Mouse (Mus musculus) intestine, postnatal 0 days (tissue): ENCODE measurements at regions not wholly inside any gene's neighbourhood (a gene's known extent, or its start where the extent isn't known, plus 50 kb on each side); places are given as distances from the start of the nearest gene placed in this dataset.

ENCODE experiments used
- ATAC-seq: fragments of 200-750 bp; cut with Nextera tagmentation; 2 replicates; pipeline ENCODE4 v1.8.0; 2017; ENCODE audit warnings: mild to moderate bottlenecking, moderate TSS enrichment, moderate library complexity
- H3K27ac ChIP-seq: fragments of 300-500 bp; sonication (generic); 2 replicates; pipeline ENCODE4 v1.5.1; 2014; ENCODE audit warnings: mild to moderate bottlenecking, low read depth, low read length, moderate library complexity
- H3K27me3 ChIP-seq: fragments of 300-500 bp; sonication (generic); replicated peaks from 2 replicates; pipeline ENCODE4 v1.6.1; 2014; ENCODE audit warnings: low read length, mixed read lengths; ENCODE audit not compliant: control insufficient read depth, insufficient read depth
- H3K36me3 ChIP-seq: fragments of 300-500 bp; sonication (generic); 2 replicates; pipeline ENCODE4 v1.6.1; 2014; ENCODE audit warnings: mild to moderate bottlenecking, moderate library complexity; ENCODE audit not compliant: control insufficient read depth, insufficient read depth
- H3K4me1 ChIP-seq: fragments of 300-500 bp; sonication (generic); replicated peaks from 2 replicates; pipeline ENCODE4 v1.6.1; 2014; ENCODE audit warnings: antibody characterized with exemption, low read length, mixed read lengths; ENCODE audit not compliant: control insufficient read depth, insufficient read depth
- H3K4me2 ChIP-seq: fragments of 300-500 bp; sonication (generic); replicated peaks from 2 replicates; pipeline ENCODE4 v1.6.1; 2014; ENCODE audit warnings: low read depth, mild to moderate bottlenecking, moderate library complexity
- H3K4me3 ChIP-seq: fragments of 300-500 bp; sonication (generic); 2 replicates; pipeline ENCODE4 v1.5.1; 2014; ENCODE audit warnings: low read depth, low read length
- H3K9ac ChIP-seq: fragments of 300-500 bp; sonication (generic); 2 replicates; pipeline ENCODE4 v1.6.1; 2014; ENCODE audit warnings: mild to moderate bottlenecking, low read depth, low read length
- H3K9me3 ChIP-seq: fragments of 300-500 bp; sonication (generic); 2 replicates; pipeline ENCODE4 v1.6.1; 2016; ENCODE audit warnings: mixed run types; ENCODE audit not compliant: control insufficient read depth
- CTCF ChIP-seq: sonication (generic); IDR thresholded peaks from 2 replicates; pipeline ENCODE4 v1.5.1; 2016; ENCODE audit warnings: low read depth, mild to moderate bottlenecking, control low read depth, antibody characterized with exemption, moderate library complexity
- WGBS: fragments of 180-500 bp; shearing (Covaris S2); extraction: QIAGEN DNeasy Blood & Tissue Kit; methylation state at CpG from one replicate; pipeline ENCODE4 v1.1.7; 2014; 5-methylcytosine and 5-hydroxymethylcytosine counted together

DNA sequence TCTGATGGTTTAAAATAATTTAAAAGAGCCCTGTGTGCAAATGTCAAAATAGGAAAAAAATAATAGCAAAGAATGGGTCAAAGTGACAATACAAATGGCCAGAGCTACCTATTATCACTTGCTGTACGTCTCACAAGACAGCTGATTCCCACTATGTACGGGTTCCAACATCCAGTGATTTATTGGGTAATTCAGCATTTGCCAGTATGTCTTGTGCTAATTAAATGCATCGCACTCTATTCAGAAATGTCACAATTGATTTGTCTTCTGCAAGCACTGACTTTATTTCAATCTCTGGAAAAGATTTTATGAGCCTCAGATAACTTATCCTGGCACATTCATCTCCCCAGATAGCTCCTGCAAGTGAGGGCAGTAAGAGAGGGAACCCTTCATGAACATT, 55.1 kb upstream of the Pter start:
- TF ChIP-seq CTCF = no peak
- no peak overlapping the region for H3K27ac ChIP-seq
- 77% methylated on average over 3 of the region's 3 CpGs for WGBS
- H3K9me3 ChIP-seq = no peaks in the 10 kb centered on the region
- no peak overlapping the region for H3K4me3 ChIP-seq
- H3K9ac ChIP-seq = no peak overlapping the region
- no peak for ATAC-seq
- no peaks in the 10 kb centered on the region for H3K4me1 ChIP-seq
- no peaks in the 10 kb centered on the region for H3K36me3 ChIP-seq
- no peaks in the 10 kb centered on the region for H3K27me3 ChIP-seq
- no peak overlapping the region for H3K4me2 ChIP-seq
